Mouse (Mus musculus): Measurements from ENCODE around the gene Rnls.

Rnls gene

DNA sequence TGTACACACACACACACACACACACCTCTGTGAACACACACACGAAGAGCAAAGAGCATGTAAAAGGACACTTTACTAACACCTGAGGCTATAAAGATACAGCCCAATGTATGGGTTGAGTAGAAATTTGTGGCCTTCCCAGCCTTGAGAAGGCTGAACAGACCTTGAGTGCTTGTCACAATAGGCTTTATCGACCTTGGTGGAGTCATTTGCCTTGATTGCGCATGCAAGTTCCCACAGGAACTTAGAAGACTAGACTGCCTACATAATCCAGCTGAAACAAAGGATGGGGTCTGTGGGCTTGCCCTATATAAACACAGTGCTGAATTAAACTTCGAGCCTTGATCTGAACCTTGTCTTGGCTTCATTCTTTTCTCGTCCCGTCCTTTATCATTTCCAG lies 288.2 kb downstream of the Rnls start:
- no peak for DNase-seq (ENCODE audit: low spot score in 2 of 2)

DNA sequence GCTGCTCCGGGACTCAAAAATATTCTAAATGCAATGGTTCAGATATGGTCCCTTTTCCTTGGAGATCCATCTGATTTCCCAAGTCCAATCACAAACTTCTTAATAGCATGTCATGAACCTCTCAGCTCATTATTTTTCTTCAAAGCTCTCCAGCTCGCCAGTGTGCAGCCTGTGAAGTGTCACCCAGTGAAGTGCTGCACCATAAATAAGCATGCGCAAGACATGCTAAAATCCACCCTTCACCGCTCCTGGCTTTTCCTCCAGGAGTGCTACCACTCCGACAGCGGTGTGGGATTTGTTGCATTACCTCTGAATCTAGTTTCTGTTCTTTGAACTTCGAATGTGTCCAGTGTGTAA lies 289.3 kb downstream of the Rnls start:
- no peak for DNase-seq (ENCODE audit: low spot score in 2 of 2)

DNA sequence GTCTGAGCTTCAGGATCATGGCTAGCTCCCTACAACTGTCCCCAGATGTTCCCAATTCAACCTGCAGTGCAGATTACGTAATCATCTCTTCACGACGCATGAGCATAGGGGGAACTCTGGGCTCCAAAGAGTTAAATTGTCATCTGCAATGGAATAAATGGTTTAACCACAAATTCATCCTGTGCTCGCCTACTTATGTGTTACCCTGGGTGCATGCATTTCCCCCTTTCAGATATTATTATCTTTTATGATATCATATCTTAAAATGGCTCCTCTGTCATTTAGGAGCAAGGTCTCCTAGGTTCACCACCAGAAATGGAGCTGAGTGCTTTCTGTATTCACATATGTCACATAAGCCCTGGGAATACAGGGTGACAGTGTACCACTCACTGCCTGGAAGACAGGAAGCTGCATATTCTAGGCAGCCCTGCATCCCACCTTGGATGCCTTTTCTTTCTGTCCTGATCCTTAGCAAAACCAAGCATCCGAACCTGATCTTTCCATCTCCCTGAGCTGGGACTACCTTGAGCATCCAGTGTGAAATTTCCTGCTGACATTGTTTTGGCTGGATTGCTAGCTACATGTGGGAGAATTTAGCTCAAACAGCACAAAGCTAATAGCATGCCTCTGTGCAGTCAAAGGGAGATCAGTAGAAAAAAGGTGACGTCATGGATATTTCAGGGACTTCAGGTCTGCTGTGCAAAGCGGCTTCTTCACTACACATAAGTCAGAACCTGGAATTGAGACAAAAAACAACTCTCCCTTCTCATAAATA lies 289.9 kb downstream of the Rnls start:
- no peak for DNase-seq (ENCODE audit: low spot score in 2 of 2)

DNA sequence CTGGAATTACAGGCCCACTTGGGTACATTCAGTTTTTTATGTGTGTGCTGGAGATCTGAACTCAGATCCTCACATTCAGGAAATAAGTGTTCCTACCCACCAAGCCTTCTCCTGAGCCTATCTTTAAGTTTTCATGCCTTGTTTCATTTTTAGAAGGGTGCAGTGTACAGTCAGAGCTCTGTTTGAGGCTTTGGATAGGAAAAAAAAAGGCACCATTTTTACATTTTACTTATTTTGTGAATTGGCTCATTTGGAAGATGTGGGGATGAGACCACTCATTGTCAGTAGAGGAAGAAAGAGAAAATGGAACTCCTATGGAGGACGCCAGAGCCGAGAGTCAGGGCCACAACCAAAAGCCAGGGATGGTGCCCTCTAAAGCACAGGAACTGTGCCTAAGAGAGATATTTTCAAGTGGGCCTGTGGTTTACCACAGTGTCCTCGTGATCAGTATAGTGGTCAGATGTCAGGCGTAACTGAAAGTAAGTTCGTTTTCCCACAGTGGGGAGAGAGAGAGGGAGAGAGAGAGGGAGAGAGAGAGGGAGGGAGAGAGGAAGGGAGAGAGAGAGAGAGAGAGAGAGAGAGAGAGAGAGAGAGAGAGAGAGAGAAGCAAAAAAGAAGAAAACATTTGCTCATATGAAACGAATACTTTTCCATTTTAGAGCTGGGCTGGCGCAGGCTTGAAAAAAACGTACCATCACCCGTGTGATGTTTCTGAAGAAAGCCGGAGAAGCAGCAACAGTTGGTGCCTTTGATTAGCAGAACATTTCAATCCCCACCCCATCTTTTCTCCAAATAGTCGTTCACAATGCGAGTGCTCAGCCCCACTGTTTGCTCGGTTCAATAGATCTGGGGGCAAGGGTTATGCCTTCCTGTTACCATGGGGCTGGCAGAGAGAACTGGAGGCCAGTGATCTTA lies 290.7 kb downstream of the Rnls start:
- DNase-seq (ENCODE audit: low spot score in 2 of 2): no peak

DNA sequence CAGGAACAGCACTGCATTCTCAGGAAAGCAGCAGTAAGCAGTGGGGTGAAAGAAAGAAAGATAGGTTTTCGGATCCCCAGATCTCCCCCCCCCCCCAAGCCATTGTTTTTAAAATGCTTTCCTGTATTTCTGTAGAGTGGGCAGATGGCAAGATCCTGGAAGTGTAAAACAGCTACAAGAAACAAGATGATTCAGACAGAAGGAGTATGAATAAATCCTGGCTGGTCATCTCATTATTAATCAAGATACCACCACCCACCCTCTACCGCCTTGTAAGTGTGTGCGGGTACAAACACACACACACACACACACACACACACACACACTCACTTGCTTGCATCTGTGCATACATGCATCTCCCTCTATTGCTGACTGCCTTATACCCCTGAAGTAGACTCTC lies 291.5 kb downstream of the Rnls start:
- no peak for DNase-seq (ENCODE audit: low spot score in 2 of 2)

DNA sequence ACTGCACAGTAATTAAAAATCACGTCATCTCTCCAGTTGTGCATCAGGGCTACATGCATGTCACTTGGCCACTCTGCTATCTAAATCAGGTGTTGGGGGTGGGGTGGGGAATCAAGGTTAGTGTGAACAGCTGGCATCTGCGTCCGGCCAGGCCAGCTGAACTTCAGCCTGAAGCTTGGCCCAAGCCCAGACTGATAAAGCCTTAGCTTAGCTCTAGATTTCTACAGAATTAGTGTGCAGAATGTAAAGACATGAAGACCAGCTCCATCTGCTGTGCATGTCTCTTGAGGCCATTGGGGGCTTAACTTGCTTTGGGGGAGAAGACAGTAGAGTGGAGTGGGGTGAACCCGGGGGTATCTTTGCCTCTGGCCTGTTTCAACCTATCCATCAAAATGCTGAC lies 292.1 kb downstream of the Rnls start:
- DNase-seq (ENCODE audit: low spot score in 2 of 2): no peak

DNA sequence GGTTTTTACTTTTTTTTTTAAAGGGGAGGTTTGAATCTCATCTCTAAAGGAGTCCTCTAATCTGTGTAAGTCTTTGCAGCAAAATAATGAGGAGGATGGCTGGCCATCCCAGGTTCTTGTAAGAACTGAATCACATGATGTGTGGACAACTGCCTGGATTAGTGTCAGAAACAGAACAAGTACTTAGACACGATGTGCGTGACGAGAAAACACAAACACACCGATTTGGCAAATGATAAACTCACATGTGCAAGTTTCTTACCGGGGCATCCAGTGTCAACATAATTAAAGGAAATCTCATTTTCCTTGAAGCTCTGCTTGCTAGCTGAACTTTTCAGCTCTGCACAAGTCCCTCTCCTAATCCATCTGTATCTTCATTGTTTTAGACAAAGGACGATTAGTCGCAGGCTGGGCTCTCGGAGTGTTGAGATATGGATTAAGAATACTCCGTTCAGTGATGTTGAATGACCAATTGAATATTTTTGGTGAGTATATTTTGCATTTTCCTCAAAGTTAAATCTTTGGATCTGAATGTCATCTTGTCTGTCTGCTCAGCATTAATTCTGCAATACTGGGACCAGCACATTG lies 292.8 kb downstream of the Rnls start:
- DNase-seq (ENCODE audit: low spot score in 2 of 2): no peak

DNA sequence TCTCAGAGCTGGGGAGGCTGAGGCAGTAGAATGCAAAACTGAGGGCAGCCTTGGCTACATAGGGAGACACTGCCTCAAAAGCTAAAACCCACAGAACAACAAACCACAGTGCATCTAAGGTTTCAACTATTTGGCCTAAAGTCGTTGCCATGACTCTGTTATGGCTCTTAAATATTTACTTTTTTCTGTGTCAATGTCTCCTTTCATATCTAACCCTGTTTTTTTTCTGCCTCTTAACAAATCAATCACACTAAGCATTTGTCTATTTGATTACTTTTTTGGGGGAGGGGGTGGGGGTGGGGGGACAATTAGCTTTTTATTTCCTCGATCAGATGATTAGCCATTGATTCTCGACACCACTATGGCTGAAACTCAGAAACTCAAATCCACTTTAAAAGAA lies 294.4 kb downstream of the Rnls start:
- DNase-seq (ENCODE audit: low spot score in 2 of 2): no peak

DNA sequence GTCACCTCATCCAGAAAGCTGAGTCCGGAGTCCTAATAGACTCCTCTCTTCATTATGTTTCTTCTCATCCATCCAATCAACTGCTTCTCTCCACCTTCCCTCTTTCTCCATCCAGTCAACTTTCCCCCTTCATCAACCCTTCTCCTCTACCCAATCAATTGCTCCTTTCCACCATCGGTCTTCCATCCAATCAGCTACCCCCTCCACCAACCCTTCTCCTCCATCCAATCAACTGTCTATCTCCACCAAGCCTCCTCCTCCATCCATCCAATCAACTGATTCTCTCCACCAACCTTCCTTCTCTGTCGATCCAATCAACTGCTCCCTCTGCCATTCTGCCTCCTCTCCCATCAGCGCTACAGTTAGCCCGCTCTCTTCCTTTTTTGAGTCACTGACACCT lies 295.5 kb downstream of the Rnls start:
- DNase-seq (ENCODE audit: low spot score in 2 of 2): no peak

DNA sequence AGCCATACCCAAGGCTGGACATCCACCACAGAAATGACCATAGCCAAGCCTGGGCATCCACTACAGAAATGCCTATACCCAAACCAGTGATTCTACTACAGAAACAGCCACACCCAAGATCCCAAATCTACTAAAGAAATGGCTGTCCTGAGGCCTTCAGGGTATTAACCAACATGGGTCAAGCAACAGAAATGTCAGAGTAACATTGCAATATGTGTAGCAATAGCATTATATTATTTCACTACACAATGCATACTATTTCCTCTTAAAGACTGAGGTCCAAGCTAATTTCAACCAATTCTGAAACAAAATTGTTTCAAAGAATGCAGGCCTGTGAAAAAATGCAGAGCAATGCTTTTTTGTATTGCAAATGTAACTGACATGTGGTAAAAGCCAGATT lies 299.5 kb downstream of the Rnls start:
- DNase-seq (ENCODE audit: low spot score in 2 of 2): no peak

DNA sequence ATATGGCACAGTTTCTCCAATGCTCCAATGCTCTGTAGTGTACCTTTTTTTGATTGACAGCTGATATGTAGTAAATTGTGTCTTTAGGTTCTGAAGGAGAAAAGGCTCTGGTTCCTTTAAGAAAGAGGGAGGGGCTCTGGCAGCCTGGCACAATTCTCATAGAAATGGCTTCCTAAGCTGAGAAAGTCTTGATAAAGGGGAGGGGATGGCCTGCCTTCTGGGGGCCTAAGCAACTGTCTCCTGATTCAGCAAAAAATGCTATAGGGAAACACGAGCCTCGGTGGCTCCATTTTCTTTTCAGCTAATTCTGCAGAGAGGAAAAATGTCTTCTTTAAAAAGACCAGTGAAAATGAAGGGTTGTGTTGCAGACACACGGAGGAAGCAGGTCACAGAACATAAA lies 300.8 kb downstream of the Rnls start:
- DNase-seq (ENCODE audit: low spot score in 2 of 2): no peak

DNA sequence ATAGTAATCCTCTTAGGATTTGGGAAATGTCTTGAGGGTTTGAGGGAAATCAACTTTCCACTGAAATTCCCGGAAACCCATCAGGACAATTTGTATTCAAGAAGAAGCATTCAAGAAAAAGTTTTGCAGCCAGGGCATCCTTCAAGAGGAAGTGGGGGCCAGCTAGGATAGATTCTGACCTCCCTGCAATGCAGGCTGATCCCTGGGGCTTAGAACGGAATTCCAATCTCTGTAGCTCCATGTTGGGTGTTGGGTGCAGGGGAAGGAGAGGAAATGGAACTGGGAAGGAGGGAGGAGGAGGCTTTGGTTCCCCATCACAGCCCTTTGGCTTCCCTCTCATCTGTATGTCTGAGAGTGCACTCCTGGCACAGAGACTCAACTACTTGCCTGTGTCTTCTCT lies 303.2 kb downstream of the Rnls start:
- no peak for DNase-seq (ENCODE audit: low spot score in 2 of 2)

DNA sequence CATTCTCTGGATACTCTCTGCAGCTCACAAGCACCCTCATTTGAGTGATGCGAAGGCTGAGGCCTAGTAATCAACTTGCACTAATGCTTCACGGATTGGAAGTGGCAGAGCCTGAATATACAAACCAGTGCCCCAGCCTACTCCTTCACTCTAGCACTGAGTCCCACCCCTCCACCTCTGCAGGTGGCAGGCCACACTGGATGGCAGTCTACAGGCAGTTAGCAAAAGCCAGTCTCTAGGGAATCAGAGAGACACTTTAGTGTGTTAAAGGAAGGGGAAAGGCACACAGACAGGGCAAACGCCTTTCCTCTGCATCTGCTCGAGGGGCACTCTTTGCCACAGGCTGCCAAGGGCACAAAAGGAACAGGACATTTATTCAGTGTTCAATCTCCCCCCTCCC lies 304.1 kb downstream of the Rnls start:
- no peak for DNase-seq (ENCODE audit: low spot score in 2 of 2)

All from urinary bladder, postnatal 36 days (tissue).